8 mouse cellular contexts compared by ENCODE assay signal in the genomic region with DNA sequence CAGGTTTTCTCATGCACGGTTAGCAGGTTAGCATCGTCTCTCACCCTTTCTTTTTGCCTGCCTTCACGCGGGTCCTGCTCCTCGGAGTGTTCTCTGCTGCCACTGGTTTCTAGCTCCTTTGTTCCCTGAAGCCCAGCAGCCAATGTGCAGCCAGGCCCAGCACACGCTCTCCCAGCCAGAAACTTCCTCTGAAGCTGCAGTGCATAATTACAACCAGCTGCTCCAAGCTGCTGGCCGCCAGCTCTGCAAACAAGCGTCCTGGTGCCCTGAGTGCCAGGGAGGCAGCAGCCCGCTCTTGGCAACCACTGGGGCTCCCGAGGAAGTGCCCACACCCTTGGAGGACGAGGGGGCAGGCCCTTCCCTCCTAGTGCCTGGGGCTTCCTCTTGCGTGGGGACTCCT.
DNase-seq lines count a peak whose midpoint lies in the region; ATAC-seq lines count a peak whose summit lies in the region.

No protein-coding gene starts in this region.

- H3K4me2 ChIP-seq in hindbrain, embryonic 12.5 days (replicated peaks): peak overlapping the region; percentile 46

- peaks cover 40% of the 10 kb centered on the region for H3K4me1 ChIP-seq in hindbrain, embryonic 12.5 days

- no peaks in the 10 kb centered on the region for H3K27me3 ChIP-seq in hindbrain, embryonic 12.5 days

- H3K4me3 ChIP-seq in hindbrain, embryonic 12.5 days: 0 out of 2 replicates have a peak overlapping the region, but pooled peaks have one; percentile 1

- 2% methylated on average over 12 of the region's 12 CpGs for WGBS in hindbrain, embryonic 12.5 days

- H3K36me3 ChIP-seq in hindbrain, embryonic 12.5 days: no peaks in the 10 kb centered on the region

- ATAC-seq in hindbrain, embryonic 12.5 days (ENCODE audit: low FRiP score): peak; percentile 84

- H3K9ac ChIP-seq in hindbrain, embryonic 12.5 days: peak overlapping the region; percentile 47; the same call in 1 of the 2 replicates

- peak; percentile 37 for DNase-seq in ZHBTc4 (ENCODE audit: low read depth, low spot score)
- peak; percentile 59 to 64 for DNase-seq in cerebellum, postnatal 25 days
- DNase-seq in gastrocnemius, adult 18-20 months (ENCODE audit: low spot score): peak; percentile 70
- peak; percentile 63 to 73 for DNase-seq in layer of hippocampus, postnatal 14 days (ENCODE audit: low spot score in 2 of 2)
- peak; percentile 83 for DNase-seq in lung, postnatal 25 days (ENCODE audit: low spot score)
- peak; percentile 82 for DNase-seq in right cerebral cortex, adult 18-20 months
- DNase-seq in spleen, postnatal 14 days (ENCODE audit: low spot score in 2 of 2): no peak

- peak overlapping the region; percentile 94 for H3K27ac ChIP-seq in hindbrain, embryonic 12.5 days

- H3K9me3 ChIP-seq in hindbrain, embryonic 12.5 days (replicated peaks): no peaks in the 10 kb centered on the region

Comparison
In these comparisons a context has a peak if more than half of its experiments do, and no peak if none do; other contexts are left out.
1. DNase-seq: peak in ZHBTc4 (single experiment), cerebellum, postnatal 25 days (2 of 2), gastrocnemius, adult 18-20 months (single experiment), layer of hippocampus, postnatal 14 days (2 of 2), lung, postnatal 25 days (single experiment) and right cerebral cortex, adult 18-20 months (single experiment); none in spleen, postnatal 14 days (0 of 2).